Comparison of ENCODE assay signal across 8 mouse cellular contexts in genomic region chr9:23083562-23083961, GRCm38 (mm10).
DNase-seq lines count a peak whose midpoint lies in the region; ATAC-seq lines count a peak whose summit lies in the region.

No protein-coding gene starts in this region.

- H3K27ac ChIP-seq in forebrain, embryonic 11.5 days (ENCODE audit: low read depth, low read length), result peak overlapping the region; percentile 70; the same call in 1 of the 2 replicates
- peak overlapping the region; percentile 79 to 82 for H3K27ac ChIP-seq in heart, embryonic 14.5 days (replicated peaks in 1 of 2; ENCODE audit: control insufficient read depth in 1 of 2, insufficient read depth in 1 of 2, low read depth in 2 of 2, low read length in 2 of 2)
- H3K27ac ChIP-seq in kidney, embryonic 16.5 days (ENCODE audit: low read length), result peak overlapping the region; percentile 65
- H3K27ac ChIP-seq in neural tube, embryonic 13.5 days (replicated peaks), result peak overlapping the region; percentile 83

- DNase-seq in frontal cortex, postnatal 10 days (ENCODE audit: low spot score in 2 of 2), result peak; percentile 17 to 59
- DNase-seq in forebrain, embryonic 11.5 days (ENCODE audit: low spot score), result peak; percentile 91
- peak; percentile 70 for DNase-seq in liver
- DNase-seq in urinary bladder, postnatal 10 days (ENCODE audit: low spot score), result peak; percentile 36

- no peaks in the 10 kb centered on the region for H3K9me3 ChIP-seq in forebrain, embryonic 11.5 days (ENCODE audit: control insufficient read depth, low read length)
- no peaks in the 10 kb centered on the region for H3K9me3 ChIP-seq in heart, embryonic 14.5 days (ENCODE audit: control insufficient read depth, low read length)
- no peaks in the 10 kb centered on the region for H3K9me3 ChIP-seq in kidney, embryonic 16.5 days (ENCODE audit: low read length)
- no peaks in the 10 kb centered on the region for H3K9me3 ChIP-seq in neural tube, embryonic 13.5 days

- 16% methylated on average over 17 of the region's 17 CpGs for WGBS in forebrain, embryonic 11.5 days
- 5% methylated on average over 17 of the region's 17 CpGs for WGBS in heart, embryonic 14.5 days
- WGBS in kidney, embryonic 16.5 days, result 21% methylated on average over 17 of the region's 17 CpGs
- 10% methylated on average over 17 of the region's 17 CpGs for WGBS in neural tube, embryonic 13.5 days

- no peak for ATAC-seq in frontal cortex, adult (ENCODE audit: low TSS enrichment)
- peak; percentile 96 for ATAC-seq in forebrain, embryonic 11.5 days (replicated peaks; ENCODE audit: low FRiP score)
- ATAC-seq in heart, embryonic 14.5 days (ENCODE audit: insufficient number of reproducible peaks, insufficient read depth, low FRiP score, low read depth), result peak; percentile 89
- peak; percentile 93 for ATAC-seq in kidney, embryonic 16.5 days (ENCODE audit: low FRiP score, low TSS enrichment)
- peak; percentile 84 for ATAC-seq in neural tube, embryonic 13.5 days (ENCODE audit: low read depth)

- no peak overlapping the region for H3K4me3 ChIP-seq in forebrain, embryonic 11.5 days (ENCODE audit: low read depth, low read length)
- H3K4me3 ChIP-seq in heart, embryonic 14.5 days (ENCODE audit: control insufficient read depth in 1 of 2, insufficient read depth in 1 of 2, low read depth in 1 of 2, low read length in 2 of 2), result peak overlapping the region; percentile 14 to 22; a peak in 3 of 4 replicates
- H3K4me3 ChIP-seq in kidney, embryonic 16.5 days (ENCODE audit: low read length), result no peak overlapping the region
- H3K4me3 ChIP-seq in neural tube, embryonic 13.5 days, result no peak overlapping the region

- H3K9ac ChIP-seq in forebrain, embryonic 11.5 days (ENCODE audit: low read length), result peak overlapping the region; percentile 2; the same call in 1 of the 2 replicates
- peak overlapping the region; percentile 52; the same call in 1 of the 2 replicates for H3K9ac ChIP-seq in heart, embryonic 14.5 days (ENCODE audit: low read length)
- no peak overlapping the region for H3K9ac ChIP-seq in kidney, embryonic 16.5 days (replicated peaks; ENCODE audit: low read length)
- H3K9ac ChIP-seq in neural tube, embryonic 13.5 days, result 0 out of 2 replicates have a peak overlapping the region, but pooled peaks have one; percentile 6

- peak overlapping the region; percentile 26; the same call in 1 of the 2 replicates for H3K4me2 ChIP-seq in forebrain, embryonic 11.5 days (ENCODE audit: low read depth, low read length, severe bottlenecking)
- H3K4me2 ChIP-seq in heart, embryonic 14.5 days (ENCODE audit: low read length), result peak overlapping the region; percentile 55
- H3K4me2 ChIP-seq in kidney, embryonic 16.5 days (replicated peaks; ENCODE audit: low read depth, low read length), result peak overlapping the region; percentile 35
- H3K4me2 ChIP-seq in neural tube, embryonic 13.5 days, result peak overlapping the region; percentile 40

- no peaks in the 10 kb centered on the region for H3K36me3 ChIP-seq in forebrain, embryonic 11.5 days (ENCODE audit: control insufficient read depth, insufficient read depth, low read length)
- no peaks in the 10 kb centered on the region for H3K36me3 ChIP-seq in heart, embryonic 14.5 days (ENCODE audit: control insufficient read depth, insufficient read depth, low read length)
- no peaks in the 10 kb centered on the region for H3K36me3 ChIP-seq in kidney, embryonic 16.5 days (ENCODE audit: insufficient read depth, low read length)
- no peaks in the 10 kb centered on the region for H3K36me3 ChIP-seq in neural tube, embryonic 13.5 days

- no peaks in the 10 kb centered on the region; the same call in 1 of the 2 replicates for H3K4me1 ChIP-seq in forebrain, embryonic 11.5 days (replicated peaks; ENCODE audit: control insufficient read depth, insufficient read depth, low read length)
- peaks cover 10 to 16% of the 10 kb centered on the region in 2 experiments for H3K4me1 ChIP-seq in heart, embryonic 14.5 days (ENCODE audit: control insufficient read depth in 2 of 2, insufficient read depth in 2 of 2, low read length in 2 of 2)
- peaks cover 16% of the 10 kb centered on the region for H3K4me1 ChIP-seq in kidney, embryonic 16.5 days (ENCODE audit: insufficient read depth, low read length)
- peaks cover 20% of the 10 kb centered on the region for H3K4me1 ChIP-seq in neural tube, embryonic 13.5 days (replicated peaks)

- H3K27me3 ChIP-seq in forebrain, embryonic 11.5 days (ENCODE audit: control insufficient read depth, insufficient read depth, low read length), result no peaks in the 10 kb centered on the region
- H3K27me3 ChIP-seq in heart, embryonic 14.5 days (ENCODE audit: control insufficient read depth, insufficient read depth, low read length), result no peaks in the 10 kb centered on the region
- H3K27me3 ChIP-seq in kidney, embryonic 16.5 days (ENCODE audit: insufficient read depth, low read length), result no peaks in the 10 kb centered on the region
- H3K27me3 ChIP-seq in neural tube, embryonic 13.5 days, result peaks cover 3% of the 10 kb centered on the region; the same call in 1 of the 2 replicates

Comparison
In these comparisons a context has a peak if more than half of its experiments do, and no peak if none do; other contexts are left out.
1. DNase-seq: peak in every context shown above with its lines; median percentile 91 in forebrain, embryonic 11.5 days; 70 in liver; 38 in frontal cortex, postnatal 10 days; 36 in urinary bladder, postnatal 10 days.
2. H3K4me3 ChIP-seq: peak in heart, embryonic 14.5 days (2 of 2); none in forebrain, embryonic 11.5 days (single experiment), kidney, embryonic 16.5 days (single experiment) and neural tube, embryonic 13.5 days (single experiment).
3. Peak in every context shown above with its lines, with median percentiles within 50 percentile points of each other: H3K27ac ChIP-seq and H3K4me2 ChIP-seq.